Mouse (Mus musculus) liver, postnatal 0 days (tissue): ENCODE results near the gene Tmco1. TPM values are rescaled to one million over a fixed set of nuclear protein-coding genes. Genes with fewer than 3 reads are reported as not detected.
"Not testable (repeated sequence)": the region's sequence is repeated elsewhere in the genome, so short reads cannot be mapped to it uniquely, and the experiment has no call there.

Experiments used
- ATAC-seq: fragments of 200-750 bp; cut with Nextera tagmentation; 2 replicates; pipeline ENCODE4 v1.8.0; 2017; ENCODE audit warnings: mild to moderate bottlenecking, moderate library complexity
- DNase-seq: peaks from one replicate; pipeline ENCODE4 v3.0.0-alpha.2; 2016
- H3K27ac ChIP-seq: fragments of 300-500 bp; sonication (generic); 2 replicates; pipeline ENCODE4 v1.5.1; 2014; ENCODE audit warnings: antibody characterized with exemption, moderate library complexity, mild to moderate bottlenecking, low read depth
- H3K27me3 ChIP-seq: fragments of 300-500 bp; sonication (generic); 2 replicates; pipeline ENCODE4 v1.6.1; 2014; ENCODE audit warnings: low read length, control low read depth, mixed read lengths; ENCODE audit not compliant: insufficient read depth
- H3K36me3 ChIP-seq: fragments of 300-500 bp; sonication (generic); replicated peaks from 2 replicates; pipeline ENCODE4 v1.6.1; 2014; ENCODE audit warnings: mild to moderate bottlenecking, control low read depth, low read length, moderate library complexity, mixed read lengths; ENCODE audit not compliant: insufficient read depth
- H3K4me1 ChIP-seq: fragments of 300-500 bp; sonication (generic); 2 replicates; pipeline ENCODE4 v1.6.1; 2014; ENCODE audit warnings: antibody characterized with exemption, mild to moderate bottlenecking, control low read depth; ENCODE audit not compliant: insufficient read depth
- H3K4me2 ChIP-seq: fragments of 300-500 bp; sonication (generic); 2 replicates; pipeline ENCODE4 v1.6.1; 2014; ENCODE audit warnings: low read depth, mild to moderate bottlenecking, low read length, moderate library complexity, mixed read lengths
- H3K4me3 ChIP-seq: fragments of 300-500 bp; sonication (generic); 2 replicates; pipeline ENCODE4 v1.5.1; 2014; ENCODE audit warnings: low read depth, low read length
- H3K9ac ChIP-seq: fragments of 300-500 bp; sonication (generic); replicated peaks from 2 replicates; pipeline ENCODE4 v1.6.1; 2014; ENCODE audit warnings: mild to moderate bottlenecking, moderate library complexity
- H3K9me3 ChIP-seq: fragments of 300-500 bp; sonication (generic); 2 replicates; pipeline ENCODE4 v1.6.1; 2016; ENCODE audit warnings: mild to moderate bottlenecking, control low read depth, low read length, mixed read lengths
- CTCF ChIP-seq: sonication (generic); IDR thresholded peaks from 2 replicates; pipeline ENCODE4 v1.5.1; 2016; ENCODE audit warnings: antibody characterized with exemption, low read depth
- EP300 ChIP-seq: IDR thresholded peaks from 2 replicates; pipeline ENCODE4 v1.6.1; 2016; ENCODE audit warnings: antibody characterized with exemption, low read depth, mild to moderate bottlenecking
- WGBS: fragments of 180-500 bp; shearing (Covaris S2); extraction: QIAGEN DNeasy Blood & Tissue Kit; methylation state at CpG from one replicate; pipeline ENCODE4 v1.1.7; 2014; ENCODE audit not compliant: insufficient replicate concordance; 5-methylcytosine and 5-hydroxymethylcytosine counted together
- polyA plus RNA-seq: library from polyadenylated mRNA; unstranded; fragments of >200 nt; fragmentation: Nextera tagmentation; extraction: Ambion mirVana; gene quantifications from 2 replicates; pipeline ENCODE4 v1.2.1, GENCODE M21; 2015

Tmco1 gene
- polyA plus RNA-seq, 1 experiment from 2014 or later, result 54.6 TPM

GRCm38 (mm10) chr1:167340111-167340787, 32.1 kb downstream of the Tmco1 start:
- peak overlapping the region; percentile 34; the same call in 1 of the 2 replicates for H3K27ac ChIP-seq
- WGBS, result 2% methylated on average over 41 of the region's 47 CpGs
- H3K4me3 ChIP-seq, result peak overlapping the region; percentile 63
- H3K9ac ChIP-seq, result peak overlapping the region; percentile 72
- ATAC-seq (peak; percentile 82), DNase-seq (no peak)
- peaks cover 14% of the 10 kb centered on the region for H3K4me1 ChIP-seq
- TF ChIP-seq EP300, result no peak
- no peak for TF ChIP-seq CTCF
- peak overlapping the region; percentile 86 for H3K4me2 ChIP-seq
- no peaks in the 10 kb centered on the region for H3K9me3 ChIP-seq
- no peaks in the 10 kb centered on the region for H3K27me3 ChIP-seq
- H3K36me3 ChIP-seq, result no peaks in the 10 kb centered on the region

GRCm38 (mm10) chr1:167340910-167341528, 32.8 kb downstream of the Tmco1 start:
- Histone ChIP-seq H3K4me3 (peak overlapping the region; percentile 63; the same call in 1 of the 2 replicates), H3K36me3 (no peaks in the 10 kb centered on the region), H3K9me3 (no peaks in the 10 kb centered on the region), H3K4me1 (peaks cover 14% of the 10 kb centered on the region), H3K9ac (no peak overlapping the region), H3K27me3 (no peaks in the 10 kb centered on the region), H3K4me2 (peak overlapping the region; percentile 86), H3K27ac (no peak overlapping the region)
- TF ChIP-seq EP300, result no peak
- peak; percentile 29; the same call in 1 of the 2 replicates for TF ChIP-seq CTCF
- ATAC-seq (0 out of 2 replicates have a peak, but pooled peaks have one; percentile 18), DNase-seq (no peak)
- WGBS, result 89% methylated on average over 3 of the region's 3 CpGs

- TF ChIP-seq CTCF (peak; percentile 28; the same call in 1 of the 2 replicates), EP300 (no peak)
- no peak for DNase-seq
- WGBS, result 87% methylated on average over 10 of the region's 10 CpGs
- no peak overlapping the region for H3K4me2 ChIP-seq
- no peaks in the 10 kb centered on the region for H3K36me3 ChIP-seq
- peaks cover 14% of the 10 kb centered on the region for H3K4me1 ChIP-seq
- no peaks in the 10 kb centered on the region for H3K9me3 ChIP-seq
- H3K27me3 ChIP-seq, result no peaks in the 10 kb centered on the region
- no peak for ATAC-seq
- no peak overlapping the region for H3K27ac ChIP-seq
- no peak overlapping the region for H3K9ac ChIP-seq
- H3K4me3 ChIP-seq, result no peak overlapping the region
These were observed 34.7 kb downstream of the Tmco1 start for GRCm38 (mm10) chr1:167342831-167343230.

- not testable (repeated sequence) for DNase-seq, H3K27ac ChIP-seq, H3K9me3 ChIP-seq, H3K27me3 ChIP-seq, ATAC-seq, H3K4me3 ChIP-seq, H3K4me2 ChIP-seq, H3K9ac ChIP-seq, H3K36me3 ChIP-seq
- WGBS, result 74% methylated on average over 10 of the region's 10 CpGs
- peaks cover 13% of the 10 kb centered on the region for H3K4me1 ChIP-seq
These were observed 37.9 kb downstream of the Tmco1 start for GRCm38 (mm10) chr1:167345994-167346520.

GRCm38 (mm10) chr1:167349206-167349605, 41.0 kb downstream of the Tmco1 start:
- H3K27me3 ChIP-seq, DNase-seq, H3K36me3 ChIP-seq, H3K4me3 ChIP-seq, ATAC-seq, H3K9me3 ChIP-seq, H3K9ac ChIP-seq: not testable (repeated sequence)
- 0 out of 2 replicates have a peak, but pooled peaks have one; percentile 3 for TF ChIP-seq CTCF
- Histone ChIP-seq H3K4me2 (peak overlapping the region; percentile 98; the same call in 1 of the 2 replicates), H3K27ac (peak overlapping the region; percentile 95), H3K4me1 (peaks cover 13% of the 10 kb centered on the region)
- 39% methylated on average over 3 of the region's 3 CpGs for WGBS

- peak; percentile 94 for DNase-seq
- Histone ChIP-seq H3K9ac (peak within 1 kb of the TSS; percentile 94), H3K4me2 (peak within 1 kb of the TSS; percentile 98), H3K27ac (peak within 1 kb of the TSS; percentile 95), H3K4me3 (peak within 1 kb of the TSS; percentile 88), H3K4me1 (peaks cover 13% of the 10 kb centered on the region), H3K9me3 (no peaks in the 10 kb centered on the region), H3K36me3 (peaks cover 10% of the 10 kb centered on the region), H3K27me3 (no peaks in the 10 kb centered on the region)
- ATAC-seq, result peak; percentile 96
- TF ChIP-seq EP300 (peak; percentile 69; the same call in 1 of the 2 replicates), CTCF (peak; percentile 18; the same call in 1 of the 2 replicates)
- WGBS, result 1% methylated on average over 54 of the region's 55 CpGs
These were observed 41.8 kb downstream of the Tmco1 start, which contains the start of gene Aldh9a1 for GRCm38 (mm10) chr1:167349815-167350596. Aldh9a1 (plus strand) TSS chr1:167349991.
